8 mouse cellular contexts compared by ENCODE assay signal in genomic region chrX:94288923-94289322, GRCm38 (mm10). TPM values are rescaled to one million over a fixed set of nuclear protein-coding genes. Genes with fewer than 3 reads are reported as not detected.
DNase-seq lines count a peak whose midpoint lies in the region; ATAC-seq and TF ChIP-seq lines count a peak whose summit lies in the region.

No protein-coding gene starts in this region.

- H3K4me3 ChIP-seq in gastrocnemius, adult 2 months, result no peak overlapping the region
- no peak overlapping the region for H3K4me3 ChIP-seq in neural tube, embryonic 15.5 days (replicated peaks)

- 12% methylated on average over 2 of the region's 2 CpGs for WGBS in neural tube, embryonic 15.5 days

- intact Hi-C loops in gastrocnemius, adult 2 months (cut with DNase I), result loop anchor here (1.0 to 10.0 kb wide), 2 partner anchors 77 to 256 kb away; partner anchors contain the start of genes Fam90a1b and Maged1

- H3K27ac ChIP-seq in gastrocnemius, adult 2 months, result no peak overlapping the region
- H3K27ac ChIP-seq in neural tube, embryonic 15.5 days (replicated peaks), result no peak overlapping the region

- no peak overlapping the region for H3K4me2 ChIP-seq in neural tube, embryonic 15.5 days

- no peaks in the 10 kb centered on the region for H3K36me3 ChIP-seq in neural tube, embryonic 15.5 days

- H3K9ac ChIP-seq in neural tube, embryonic 15.5 days (replicated peaks), result no peak overlapping the region

- H3K27me3 ChIP-seq in neural tube, embryonic 15.5 days (replicated peaks), result peaks cover 33% of the 10 kb centered on the region

- peak; percentile 14 for DNase-seq in gastrocnemius, adult 2 months
- DNase-seq in gastrocnemius, postnatal 4 days (ENCODE audit: low spot score in 2 of 2), result no peak
- DNase-seq in neural tube, embryonic 10.5 days (ENCODE audit: extremely low spot score, low spot score), result peak; percentile 16
- peak; percentile 66 for DNase-seq in brain, adult 2 months (ENCODE audit: low read depth, low spot score)
- peak; percentile 12 for DNase-seq in fibroblast of lung, adult 2 months (ENCODE audit: low read depth)
- peak; percentile 36 for DNase-seq in lung, postnatal 14 days
- DNase-seq in testis, postnatal 10 days (ENCODE audit: low spot score), result no peak

- no peaks in the 10 kb centered on the region for H3K4me1 ChIP-seq in neural tube, embryonic 15.5 days

- ATAC-seq in neural tube, embryonic 15.5 days (ENCODE audit: low FRiP score), result no peak

- no peaks in the 10 kb centered on the region for H3K9me3 ChIP-seq in neural tube, embryonic 15.5 days (replicated peaks)

- peak; percentile 79 for TF ChIP-seq CTCF in gastrocnemius, adult 2 months (IDR thresholded peaks at IDR 0.05)

RNA-seq across cellular contexts. Expression of gene Klhl15, which starts 54.5 kb away (rescaled TPM):
- total RNA-seq in gastrocnemius, adult 2 months (2021), result 1 to 10 TPM; 5.4 to 6.3 TPM
- 10 to 100 TPM; 10.7 to 10.9 TPM for total RNA-seq in gastrocnemius, postnatal 4 days (2021)
- 9.1 and 11.2 TPM in 2 replicates for polyA plus RNA-seq in neural tube, embryonic 15.5 days (2015; fragmentation: Nextera tagmentation; extraction: Ambion mirVana)

Comparison
In these comparisons a context has a peak if more than half of its experiments do, and no peak if none do; other contexts are left out.
1. DNase-seq: peak in gastrocnemius, adult 2 months (single experiment), neural tube, embryonic 10.5 days (single experiment), brain, adult 2 months (single experiment), fibroblast of lung, adult 2 months (single experiment) and lung, postnatal 14 days (single experiment); none in gastrocnemius, postnatal 4 days (0 of 2) and testis, postnatal 10 days (single experiment).